Mouse (Mus musculus): ENCODE data around the gene Ears2. TPM values are rescaled to one million over a fixed set of nuclear protein-coding genes. Genes with fewer than 3 reads are reported as not detected.
"Not testable (repeated sequence)": the region's sequence is repeated elsewhere in the genome, so short reads cannot be mapped to it uniquely, and the experiment has no call there.

Gene Ears2
- 13.0 and 14.2 TPM in 2 replicates for polyA plus RNA-seq (2014; fragmentation: Nextera tagmentation; extraction: Ambion mirVana)

GRCm38 (mm10) chr7:122066945-122067516 lies at the start of gene Ears2, which contains the start of gene Ubfd1:
Gene Ears2, minus strand, starts transcription at chr7:122067263.
Gene Ubfd1, plus strand, starts transcription at chr7:122067175.
- H3K36me3 ChIP-seq (ENCODE audit: control insufficient read depth, insufficient read depth, low read length): peaks cover 2% of the 10 kb centered on the region
- H3K4me1 ChIP-seq (ENCODE audit: control insufficient read depth, insufficient read depth, low read length): peaks cover 13% of the 10 kb centered on the region
- WGBS: 0% methylated on average over 51 of the region's 60 CpGs
- peak within 1 kb of the TSS; percentile 100 for H3K4me3 ChIP-seq (ENCODE audit: low read depth, low read length)
- H3K9ac ChIP-seq (ENCODE audit: low read length): peak within 1 kb of the TSS; percentile 98
- H3K27me3 ChIP-seq (ENCODE audit: control insufficient read depth, insufficient read depth, low read length): no peaks in the 10 kb centered on the region
- peak within 1 kb of the TSS; percentile 82 for H3K4me2 ChIP-seq (ENCODE audit: low read depth)
- H3K27ac ChIP-seq (ENCODE audit: low read depth, low read length): peak within 1 kb of the TSS; percentile 89
- peak; percentile 96 for DNase-seq (ENCODE audit: low spot score)
- H3K9me3 ChIP-seq (ENCODE audit: control insufficient read depth, low read length): no peaks in the 10 kb centered on the region
- peak; percentile 98 for ATAC-seq (ENCODE audit: insufficient read depth, low FRiP score, low TSS enrichment)

DNA sequence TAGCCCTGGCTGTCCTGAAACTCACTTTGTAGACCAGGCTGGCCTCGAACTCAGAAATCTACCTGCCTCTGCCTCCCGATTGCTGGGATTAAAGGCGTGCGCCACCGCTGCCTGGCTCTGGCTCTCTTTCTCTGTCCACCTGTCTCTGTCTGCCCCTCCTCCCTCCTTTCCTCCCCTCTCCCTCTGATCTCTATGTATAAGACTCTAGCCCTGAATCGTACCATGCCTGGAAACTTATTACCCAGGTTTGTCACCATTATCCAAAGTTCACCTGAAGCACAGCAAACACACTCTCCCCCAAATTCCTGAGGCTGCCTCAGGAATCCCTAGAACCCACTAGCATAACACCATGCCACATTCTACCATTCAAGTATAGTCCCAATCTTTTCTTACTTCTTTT lies 41.1 kb upstream of the Ears2 start:
- H3K4me1 ChIP-seq (ENCODE audit: control insufficient read depth, insufficient read depth, low read length): no peaks in the 10 kb centered on the region
- no peak overlapping the region for H3K4me3 ChIP-seq (ENCODE audit: low read depth, low read length)
- DNase-seq (ENCODE audit: low spot score) (no peak), ATAC-seq (ENCODE audit: insufficient read depth, low FRiP score, low TSS enrichment) (no peak)
- WGBS: 96% methylated on average over 6 of the region's 6 CpGs
- no peaks in the 10 kb centered on the region for H3K27me3 ChIP-seq (ENCODE audit: control insufficient read depth, insufficient read depth, low read length)
- H3K4me2 ChIP-seq (ENCODE audit: low read depth): no peak overlapping the region
- no peak overlapping the region for H3K27ac ChIP-seq (ENCODE audit: low read depth, low read length)
- H3K36me3 ChIP-seq (ENCODE audit: control insufficient read depth, insufficient read depth, low read length): peaks cover 2% of the 10 kb centered on the region
- no peaks in the 10 kb centered on the region for H3K9me3 ChIP-seq (ENCODE audit: control insufficient read depth, low read length)
- H3K9ac ChIP-seq (ENCODE audit: low read length): no peak overlapping the region

- peaks cover 4% of the 10 kb centered on the region; the same call in 1 of the 2 replicates for H3K4me1 ChIP-seq (ENCODE audit: control insufficient read depth, insufficient read depth, low read length)
- no peaks in the 10 kb centered on the region for H3K27me3 ChIP-seq (ENCODE audit: control insufficient read depth, insufficient read depth, low read length)
- 0% methylated on average over 30 of the region's 43 CpGs for WGBS
- no peaks in the 10 kb centered on the region for H3K9me3 ChIP-seq (ENCODE audit: control insufficient read depth, low read length)
- H3K36me3 ChIP-seq (ENCODE audit: control insufficient read depth, insufficient read depth, low read length): peaks cover 5% of the 10 kb centered on the region; the same call in 1 of the 2 replicates
- H3K27ac ChIP-seq (ENCODE audit: low read depth, low read length): no peak within 1 kb of the TSS
- DNase-seq (ENCODE audit: low spot score) (peak; percentile 95), ATAC-seq (ENCODE audit: insufficient read depth, low FRiP score, low TSS enrichment) (peak; percentile 98)
- H3K9ac ChIP-seq (ENCODE audit: low read length): peak within 1 kb of the TSS; percentile 87
- peak within 1 kb of the TSS; percentile 76 for H3K4me3 ChIP-seq (ENCODE audit: low read depth, low read length)
- peak within 1 kb of the TSS; percentile 55 for H3K4me2 ChIP-seq (ENCODE audit: low read depth)
These were observed 34.7 kb upstream of the Ears2 start, which contains the start of gene Ndufab1 for GRCm38 (mm10) chr7:122101747-122102244. Gene Ndufab1, minus strand, starts transcription at chr7:122101886.

GRCm38 (mm10) chr7:122101014-122101746 lies 34.1 kb upstream of the Ears2 start:
- H3K9me3 ChIP-seq (ENCODE audit: control insufficient read depth, low read length); H3K4me1 ChIP-seq (ENCODE audit: control insufficient read depth, insufficient read depth, low read length); H3K36me3 ChIP-seq (ENCODE audit: control insufficient read depth, insufficient read depth, low read length); H3K27ac ChIP-seq (ENCODE audit: low read depth, low read length); H3K27me3 ChIP-seq (ENCODE audit: control insufficient read depth, insufficient read depth, low read length): not testable (repeated sequence)
- H3K4me2 ChIP-seq (ENCODE audit: low read depth): peak overlapping the region; percentile 55
- DNase-seq (ENCODE audit: low spot score) (peak; percentile 72), ATAC-seq (ENCODE audit: insufficient read depth, low FRiP score, low TSS enrichment) (peak; percentile 84)
- peak overlapping the region; percentile 87 for H3K9ac ChIP-seq (ENCODE audit: low read length)
- H3K4me3 ChIP-seq (ENCODE audit: low read depth, low read length): peak overlapping the region; percentile 76
- 8% methylated on average over 25 of the region's 28 CpGs for WGBS

DNA sequence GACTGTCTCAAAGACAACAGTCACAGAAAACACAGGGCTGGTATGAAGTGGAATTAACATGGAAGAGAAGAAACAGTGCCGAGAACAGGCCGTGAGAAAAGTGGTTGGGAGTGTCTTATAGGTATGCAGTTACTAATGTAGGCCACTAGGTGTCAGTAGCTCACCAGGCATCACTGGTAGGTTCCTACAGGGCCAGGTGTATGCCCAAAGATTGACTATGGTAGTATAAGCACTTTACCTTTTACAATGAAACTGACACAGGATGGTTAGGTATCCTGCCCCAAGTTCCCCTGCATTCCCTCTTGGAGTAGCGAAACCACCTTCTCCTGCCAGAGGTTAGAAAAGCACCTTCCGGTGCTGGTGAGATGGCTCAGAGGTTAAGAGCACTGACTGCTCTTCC lies 32.2 kb upstream of the Ears2 start:
- peak; percentile 27 for DNase-seq (ENCODE audit: low spot score)
- ATAC-seq (ENCODE audit: insufficient read depth, low FRiP score, low TSS enrichment): no peak
- Histone ChIP-seq H3K4me3 (ENCODE audit: low read depth, low read length) (no peak overlapping the region), H3K27ac (ENCODE audit: low read depth, low read length) (no peak overlapping the region), H3K4me1 (ENCODE audit: control insufficient read depth, insufficient read depth, low read length) (peaks cover 4% of the 10 kb centered on the region; the same call in 1 of the 2 replicates), H3K9me3 (ENCODE audit: control insufficient read depth, low read length) (no peaks in the 10 kb centered on the region), H3K36me3 (ENCODE audit: control insufficient read depth, insufficient read depth, low read length) (peaks cover 11% of the 10 kb centered on the region), H3K27me3 (ENCODE audit: control insufficient read depth, insufficient read depth, low read length) (no peaks in the 10 kb centered on the region), H3K9ac (ENCODE audit: low read length) (no peak overlapping the region), H3K4me2 (ENCODE audit: low read depth) (no peak overlapping the region)
- 78% methylated on average over 4 of the region's 4 CpGs for WGBS

DNA sequence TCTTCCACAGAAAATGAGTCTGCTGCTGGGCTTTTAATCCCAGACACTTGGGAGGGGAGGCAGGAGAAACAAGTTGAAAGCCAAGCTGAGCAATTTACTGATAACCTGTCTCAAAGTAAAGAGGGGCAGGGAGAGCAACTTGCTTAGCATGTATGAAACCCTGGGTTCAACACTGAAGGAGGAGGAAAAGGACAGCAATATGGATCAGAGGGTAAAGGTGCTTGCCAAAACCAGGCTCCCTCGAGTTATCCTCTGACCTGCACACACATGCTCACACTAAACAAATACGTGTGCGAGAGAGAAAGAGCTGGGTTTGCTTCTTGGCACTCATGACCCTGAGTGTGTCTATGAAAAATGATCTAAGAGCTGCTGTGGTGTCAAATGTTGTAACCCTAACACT lies 30.9 kb upstream of the Ears2 start:
- Histone ChIP-seq H3K36me3 (ENCODE audit: control insufficient read depth, insufficient read depth, low read length) (peaks cover 12% of the 10 kb centered on the region), H3K9me3 (ENCODE audit: control insufficient read depth, low read length) (no peaks in the 10 kb centered on the region), H3K4me2 (ENCODE audit: low read depth) (no peak overlapping the region), H3K4me1 (ENCODE audit: control insufficient read depth, insufficient read depth, low read length) (peaks cover 4% of the 10 kb centered on the region; the same call in 1 of the 2 replicates), H3K27me3 (ENCODE audit: control insufficient read depth, insufficient read depth, low read length) (no peaks in the 10 kb centered on the region), H3K9ac (ENCODE audit: low read length) (no peak overlapping the region), H3K27ac (ENCODE audit: low read depth, low read length) (no peak overlapping the region), H3K4me3 (ENCODE audit: low read depth, low read length) (no peak overlapping the region)
- DNase-seq (ENCODE audit: low spot score) (no peak), ATAC-seq (ENCODE audit: insufficient read depth, low FRiP score, low TSS enrichment) (no peak)
- 97% methylated on average over 3 of the region's 3 CpGs for WGBS

DNA sequence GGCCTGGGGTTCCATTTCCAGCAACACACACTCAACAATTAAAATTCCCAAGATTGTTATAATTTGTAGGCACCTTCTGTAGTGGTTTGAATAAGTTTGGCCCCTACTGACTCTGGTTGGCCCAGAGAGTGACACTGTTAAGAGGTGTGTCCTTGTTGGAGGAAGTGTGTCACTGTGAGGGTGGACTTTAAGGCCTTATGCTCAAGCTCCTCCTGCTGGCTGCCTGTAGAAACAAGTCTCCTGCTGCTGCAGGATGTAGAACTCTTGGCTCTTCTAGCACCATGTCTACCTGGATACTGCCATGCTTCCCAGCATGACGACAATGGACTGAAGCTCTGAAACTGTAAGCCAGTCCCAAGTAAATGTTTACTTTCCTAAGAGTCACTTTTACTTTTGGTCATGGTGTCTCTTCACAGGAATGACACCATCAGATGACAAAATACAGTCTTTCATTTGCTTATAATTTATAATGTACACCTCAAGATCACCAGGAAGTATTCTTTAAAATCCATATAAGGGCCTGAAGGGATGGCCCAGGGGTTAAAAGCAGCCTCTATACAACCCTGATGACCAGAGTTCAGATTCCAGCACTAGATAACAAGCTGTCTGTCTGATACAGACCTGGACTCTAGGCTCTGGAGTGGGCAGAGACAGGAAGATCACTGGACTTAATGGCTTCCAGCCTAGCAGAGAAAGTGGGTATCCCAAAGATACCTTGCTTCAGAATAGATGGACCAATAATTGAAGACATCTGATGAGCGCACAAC lies 27.7 kb upstream of the Ears2 start:
- WGBS: 95% methylated on average over 2 of the region's 2 CpGs
- Histone ChIP-seq H3K9me3 (ENCODE audit: control insufficient read depth, low read length) (no peaks in the 10 kb centered on the region), H3K9ac (ENCODE audit: low read length) (no peak overlapping the region), H3K27ac (ENCODE audit: low read depth, low read length) (no peak overlapping the region), H3K4me3 (ENCODE audit: low read depth, low read length) (no peak overlapping the region), H3K4me2 (ENCODE audit: low read depth) (no peak overlapping the region), H3K4me1 (ENCODE audit: control insufficient read depth, insufficient read depth, low read length) (no peaks in the 10 kb centered on the region), H3K36me3 (ENCODE audit: control insufficient read depth, insufficient read depth, low read length) (peaks cover 22% of the 10 kb centered on the region), H3K27me3 (ENCODE audit: control insufficient read depth, insufficient read depth, low read length) (no peaks in the 10 kb centered on the region)
- ATAC-seq (ENCODE audit: insufficient read depth, low FRiP score, low TSS enrichment) (no peak), DNase-seq (ENCODE audit: low spot score) (no peak)

GRCm38 (mm10) chr7:122087195-122087982 lies 20.3 kb upstream of the Ears2 start:
- H3K9ac ChIP-seq (ENCODE audit: low read length): no peak overlapping the region
- no peaks in the 10 kb centered on the region for H3K9me3 ChIP-seq (ENCODE audit: control insufficient read depth, low read length)
- WGBS: 95% methylated on average over 11 of the region's 11 CpGs
- no peak overlapping the region for H3K4me2 ChIP-seq (ENCODE audit: low read depth)
- no peak for DNase-seq (ENCODE audit: low spot score)
- H3K4me3 ChIP-seq (ENCODE audit: low read depth, low read length): no peak overlapping the region
- H3K4me1 ChIP-seq (ENCODE audit: control insufficient read depth, insufficient read depth, low read length): no peaks in the 10 kb centered on the region
- no peak overlapping the region for H3K27ac ChIP-seq (ENCODE audit: low read depth, low read length)
- ATAC-seq (ENCODE audit: insufficient read depth, low FRiP score, low TSS enrichment): no peak
- H3K36me3 ChIP-seq (ENCODE audit: control insufficient read depth, insufficient read depth, low read length): peaks cover 13% of the 10 kb centered on the region
- H3K27me3 ChIP-seq (ENCODE audit: control insufficient read depth, insufficient read depth, low read length): no peaks in the 10 kb centered on the region

Data from neural tube, embryonic 11.5 days (tissue).